Comparison of ENCODE assay signal across 8 mouse cellular contexts in the genomic region with DNA sequence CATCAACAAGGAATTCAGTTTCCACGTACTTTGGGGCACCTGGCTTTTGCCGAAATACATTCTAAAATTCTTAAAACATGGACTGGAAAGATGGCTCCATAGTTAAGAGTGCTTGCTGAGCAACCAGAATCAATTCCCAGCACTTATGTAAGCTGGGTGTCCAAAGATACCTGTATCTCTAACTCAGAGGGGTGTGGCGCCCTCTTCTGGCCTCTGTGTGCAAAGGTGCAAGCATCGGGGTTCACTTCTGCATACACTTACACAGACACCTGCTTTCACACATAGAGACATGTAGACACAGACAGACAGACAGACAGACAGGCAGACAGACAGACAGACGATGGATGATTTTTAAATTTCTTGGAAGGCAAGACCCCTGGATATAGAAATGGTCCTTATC. TPM values are rescaled to one million over a fixed set of nuclear protein-coding genes. Genes with fewer than 3 reads are reported as not detected.
DNase-seq lines count a peak whose midpoint lies in the region; ATAC-seq and TF ChIP-seq lines count a peak whose summit lies in the region.

No protein-coding gene starts in this region.

- H3K9me3 ChIP-seq in intestine, postnatal 0 days (ENCODE audit: control insufficient read depth), result no peaks in the 10 kb centered on the region
- no peaks in the 10 kb centered on the region for H3K9me3 ChIP-seq in intestine, embryonic 15.5 days
- H3K9me3 ChIP-seq in limb, embryonic 11.5 days (ENCODE audit: control insufficient read depth, low read length), result no peaks in the 10 kb centered on the region
- H3K9me3 ChIP-seq in hindbrain, embryonic 16.5 days (ENCODE audit: control insufficient read depth, low read length), result no peaks in the 10 kb centered on the region

- TF ChIP-seq CTCF in intestine, postnatal 0 days (IDR thresholded peaks at IDR 0.05; ENCODE audit: low read depth), result peak; percentile 73

- no peak overlapping the region for H3K4me3 ChIP-seq in intestine, postnatal 0 days (ENCODE audit: low read depth, low read length)
- no peak overlapping the region for H3K4me3 ChIP-seq in intestine, embryonic 15.5 days (replicated peaks)
- no peak overlapping the region for H3K4me3 ChIP-seq in limb, embryonic 11.5 days (ENCODE audit: low read depth, low read length)
- H3K4me3 ChIP-seq in hindbrain, embryonic 16.5 days (ENCODE audit: low read length), result no peak overlapping the region

- no peak overlapping the region for H3K4me2 ChIP-seq in intestine, postnatal 0 days (replicated peaks; ENCODE audit: low read depth)
- no peak overlapping the region for H3K4me2 ChIP-seq in intestine, embryonic 15.5 days (replicated peaks)
- H3K4me2 ChIP-seq in limb, embryonic 11.5 days (ENCODE audit: low read depth, severe bottlenecking), result no peak overlapping the region
- no peak overlapping the region for H3K4me2 ChIP-seq in hindbrain, embryonic 16.5 days (ENCODE audit: low read length)

- H3K27me3 ChIP-seq in intestine, postnatal 0 days (replicated peaks; ENCODE audit: control insufficient read depth, insufficient read depth, low read length), result no peaks in the 10 kb centered on the region
- H3K27me3 ChIP-seq in intestine, embryonic 15.5 days (replicated peaks), result no peaks in the 10 kb centered on the region
- H3K27me3 ChIP-seq in limb, embryonic 11.5 days (ENCODE audit: control insufficient read depth, insufficient read depth, low read length), result no peaks in the 10 kb centered on the region
- no peaks in the 10 kb centered on the region for H3K27me3 ChIP-seq in hindbrain, embryonic 16.5 days (replicated peaks; ENCODE audit: control insufficient read depth, insufficient read depth, low read length)

- peak; percentile 18 to 36 for DNase-seq in CD8-positive naive resting alpha-beta T cell, adult 2 months (ENCODE audit: low read depth in 2 of 2, low spot score in 2 of 2)
- DNase-seq in adrenal gland, postnatal 10 days, result peak; percentile 77
- peak; percentile 36 to 46 for DNase-seq in frontal cortex, postnatal 36 days (ENCODE audit: low spot score in 2 of 2)
- peak; percentile 68 for DNase-seq in limb, embryonic 11.5 days (ENCODE audit: low spot score)
- DNase-seq in spleen, postnatal 4 days (ENCODE audit: low spot score in 2 of 2), result peak; percentile 35 to 74

- H3K4me1 ChIP-seq in intestine, postnatal 0 days (replicated peaks; ENCODE audit: control insufficient read depth, insufficient read depth, low read length), result no peaks in the 10 kb centered on the region
- no peaks in the 10 kb centered on the region for H3K4me1 ChIP-seq in intestine, embryonic 15.5 days (replicated peaks)
- no peaks in the 10 kb centered on the region for H3K4me1 ChIP-seq in limb, embryonic 11.5 days (ENCODE audit: control insufficient read depth, insufficient read depth, low read length)
- H3K4me1 ChIP-seq in hindbrain, embryonic 16.5 days (ENCODE audit: control insufficient read depth, insufficient read depth, low read depth, low read length), result no peaks in the 10 kb centered on the region

- 57% methylated on average over 5 of the region's 5 CpGs for WGBS in intestine, postnatal 0 days
- 51% methylated on average over 5 of the region's 5 CpGs for WGBS in intestine, embryonic 15.5 days
- 41% methylated on average over 5 of the region's 5 CpGs for WGBS in limb, embryonic 11.5 days
- 45% methylated on average over 5 of the region's 5 CpGs for WGBS in hindbrain, embryonic 16.5 days

- H3K9ac ChIP-seq in intestine, postnatal 0 days (ENCODE audit: low read depth, low read length), result no peak overlapping the region
- H3K9ac ChIP-seq in intestine, embryonic 15.5 days, result no peak overlapping the region
- no peak overlapping the region for H3K9ac ChIP-seq in limb, embryonic 11.5 days (ENCODE audit: low read length)
- no peak overlapping the region for H3K9ac ChIP-seq in hindbrain, embryonic 16.5 days (ENCODE audit: low read depth, low read length)

- H3K27ac ChIP-seq in intestine, postnatal 0 days (ENCODE audit: low read depth, low read length), result no peak overlapping the region
- no peak overlapping the region for H3K27ac ChIP-seq in intestine, embryonic 15.5 days
- no peak overlapping the region for H3K27ac ChIP-seq in limb, embryonic 11.5 days (replicated peaks; ENCODE audit: low read depth, low read length)
- H3K27ac ChIP-seq in hindbrain, embryonic 16.5 days (ENCODE audit: low read depth, low read length), result no peak overlapping the region

- ATAC-seq in intestine, postnatal 0 days, result no peak
- no peak for ATAC-seq in intestine, embryonic 15.5 days
- no peak for ATAC-seq in limb, embryonic 11.5 days (ENCODE audit: insufficient number of reproducible peaks, low FRiP score, low TSS enrichment, low read depth)
- ATAC-seq in hindbrain, embryonic 16.5 days, result no peak

- H3K36me3 ChIP-seq in intestine, postnatal 0 days (ENCODE audit: control insufficient read depth, insufficient read depth), result peaks cover 6% of the 10 kb centered on the region; the same call in 1 of the 2 replicates
- no peaks in the 10 kb centered on the region for H3K36me3 ChIP-seq in intestine, embryonic 15.5 days
- no peaks in the 10 kb centered on the region for H3K36me3 ChIP-seq in limb, embryonic 11.5 days (ENCODE audit: control insufficient read depth, insufficient read depth, low read length)
- no peaks in the 10 kb centered on the region for H3K36me3 ChIP-seq in hindbrain, embryonic 16.5 days (ENCODE audit: control insufficient read depth, insufficient read depth, low read length)

RNA-seq across cellular contexts. Expression of gene Gnb5, which starts 25.3 kb away (rescaled TPM):
- polyA plus RNA-seq in intestine, postnatal 0 days (2015; fragmentation: Nextera tagmentation; extraction: Ambion mirVana), result 11.2 and 11.3 TPM in 2 replicates
- 18.5 and 20.3 TPM in 2 replicates for polyA plus RNA-seq in intestine, embryonic 15.5 days (2015; fragmentation: Nextera tagmentation; extraction: Ambion mirVana)
- 10 to 100 TPM; 29.1 to 32.4 TPM for total RNA-seq in adrenal gland, postnatal 10 days (2021)
- 20.8 and 23.0 TPM in 2 replicates for polyA plus RNA-seq in limb, embryonic 11.5 days (2014; fragmentation: Nextera tagmentation; extraction: Ambion mirVana)
- 89.1 and 97.7 TPM in 2 replicates for polyA plus RNA-seq in hindbrain, embryonic 16.5 days (2015; fragmentation: Nextera tagmentation; extraction: Ambion mirVana)

RNA-seq across cellular contexts. Expression of gene Myo5c, which starts 49.0 kb away (rescaled TPM):
- polyA plus RNA-seq in intestine, postnatal 0 days (2015; fragmentation: Nextera tagmentation; extraction: Ambion mirVana), result 1.5 and 1.9 TPM in 2 replicates
- polyA plus RNA-seq in intestine, embryonic 15.5 days (2015; fragmentation: Nextera tagmentation; extraction: Ambion mirVana), result 5.5 and 7.3 TPM in 2 replicates
- total RNA-seq in adrenal gland, postnatal 10 days (2021), result 1 to 10 TPM; 5.7 to 9.4 TPM
- 0.95 and 1.4 TPM in 2 replicates for polyA plus RNA-seq in limb, embryonic 11.5 days (2014; fragmentation: Nextera tagmentation; extraction: Ambion mirVana)
- 0.41 and 0.51 TPM in 2 replicates for polyA plus RNA-seq in hindbrain, embryonic 16.5 days (2015; fragmentation: Nextera tagmentation; extraction: Ambion mirVana)

Comparison
In these comparisons a context has a peak if more than half of its experiments do, and no peak if none do; other contexts are left out.
1. DNase-seq: peak in every context shown above with its lines; median percentile 77 in adrenal gland, postnatal 10 days; 68 in limb, embryonic 11.5 days; 54 in spleen, postnatal 4 days; 41 in frontal cortex, postnatal 36 days; 27 in CD8-positive naive resting alpha-beta T cell, adult 2 months.